Mouse (Mus musculus): ENCODE measurements at regions not wholly inside any gene's neighbourhood (a gene's known extent, or its start where the extent isn't known, plus 50 kb on each side); places are given as distances from the start of the nearest gene placed in this dataset.

DNA sequence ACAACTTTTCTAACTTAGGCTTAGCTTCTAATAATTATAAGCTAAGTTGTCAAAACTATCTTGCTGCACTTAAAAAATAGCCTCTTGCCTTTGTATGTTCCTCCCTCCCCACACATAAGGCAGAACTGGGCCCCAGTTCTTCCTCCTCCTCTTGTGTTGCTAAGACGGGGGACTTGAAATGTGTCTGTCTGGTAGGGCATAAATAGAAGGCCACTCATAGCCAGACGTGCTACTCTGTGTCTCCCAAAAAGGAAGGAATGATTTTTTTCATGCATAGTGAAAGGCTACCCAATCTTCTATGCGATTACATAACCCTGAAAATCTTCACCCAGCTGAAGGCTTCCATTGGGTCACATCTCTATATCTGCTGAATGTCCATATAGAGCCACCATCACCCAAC is 183.5 kb downstream of the Hsfy2 start:
- no peak for DNase-seq (ENCODE audit: low read depth)

DNA sequence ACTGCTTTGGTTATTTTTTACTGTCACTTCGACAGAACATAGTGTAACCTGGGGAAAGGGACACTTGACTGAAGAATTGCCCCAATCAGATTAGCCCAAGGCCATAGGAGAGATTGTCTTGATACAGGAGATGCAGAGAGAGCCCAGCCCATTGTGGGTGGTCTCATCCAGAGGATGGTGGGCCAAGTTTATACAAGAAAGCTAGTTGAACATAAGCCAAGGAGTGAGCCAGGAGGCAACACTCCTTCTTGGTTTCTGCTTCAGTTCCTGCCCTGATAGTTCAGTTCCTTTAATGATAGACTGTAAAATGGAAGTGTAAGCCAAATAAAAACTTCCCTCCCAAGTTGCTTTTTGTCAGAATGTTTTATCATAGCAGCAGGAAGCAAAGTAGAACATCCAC is 194.4 kb downstream of the Hsfy2 start:
- no peak for DNase-seq (ENCODE audit: low read depth)

DNA sequence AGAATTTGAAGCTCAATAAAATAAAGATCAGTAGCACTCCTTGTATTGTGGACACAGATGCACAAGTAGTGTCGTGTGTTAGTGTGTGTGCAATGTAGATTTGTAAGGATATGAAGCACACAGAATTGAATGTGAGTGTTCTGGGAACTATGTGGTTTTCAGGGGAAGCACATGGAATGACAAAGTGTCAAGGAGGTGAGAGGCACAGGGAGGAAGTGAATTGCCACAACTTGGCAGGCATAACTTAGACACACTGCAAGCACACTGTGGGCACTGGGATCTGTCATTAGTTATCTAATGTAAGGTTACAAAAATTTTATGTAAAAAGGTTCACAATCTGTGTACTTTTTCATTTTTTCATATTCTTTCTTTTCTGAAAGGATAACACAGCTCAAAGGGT is 230.4 kb downstream of the Hsfy2 start:
- peak; percentile 18 for DNase-seq (ENCODE audit: low read depth)

DNA sequence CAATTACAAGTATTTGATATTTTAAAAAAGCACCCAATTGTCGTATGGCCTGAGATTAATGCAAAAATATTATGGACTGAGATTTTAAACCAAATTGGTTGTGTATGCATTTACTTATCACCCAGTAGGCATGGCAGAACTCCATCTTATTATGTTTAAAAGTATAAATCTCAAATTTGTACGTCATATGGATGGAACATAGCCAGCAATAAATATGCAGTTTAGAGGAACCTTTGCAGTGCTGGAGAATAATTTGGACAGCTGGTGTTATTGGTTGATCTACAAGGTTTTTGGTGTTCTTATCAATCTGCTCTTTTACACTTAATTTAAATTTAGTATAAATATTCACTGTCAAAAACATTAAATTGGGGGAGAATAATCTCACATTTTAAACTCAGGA is 233.9 kb downstream of the Hsfy2 start:
- no peak for DNase-seq (ENCODE audit: low read depth)

DNA sequence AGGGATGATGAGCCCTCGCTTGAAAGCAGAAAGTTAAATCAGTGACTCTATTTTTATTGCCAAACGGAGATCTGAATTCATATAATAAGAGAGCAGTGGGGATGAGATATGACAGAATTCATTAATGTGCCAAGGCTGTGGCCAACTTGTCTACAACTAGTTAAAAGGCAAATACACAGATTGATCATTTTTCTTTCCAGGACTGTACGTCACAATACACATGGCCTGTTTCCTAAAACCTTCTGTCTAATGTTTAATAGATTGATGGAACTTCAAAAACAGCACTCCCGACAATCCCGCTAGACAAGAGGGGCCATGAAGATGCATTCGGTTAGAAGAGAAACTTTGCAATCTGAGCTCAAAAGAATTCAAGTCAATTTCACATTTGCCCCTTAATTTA is 241.4 kb downstream of the Hsfy2 start:
- no peak for DNase-seq (ENCODE audit: low read depth)

DNA sequence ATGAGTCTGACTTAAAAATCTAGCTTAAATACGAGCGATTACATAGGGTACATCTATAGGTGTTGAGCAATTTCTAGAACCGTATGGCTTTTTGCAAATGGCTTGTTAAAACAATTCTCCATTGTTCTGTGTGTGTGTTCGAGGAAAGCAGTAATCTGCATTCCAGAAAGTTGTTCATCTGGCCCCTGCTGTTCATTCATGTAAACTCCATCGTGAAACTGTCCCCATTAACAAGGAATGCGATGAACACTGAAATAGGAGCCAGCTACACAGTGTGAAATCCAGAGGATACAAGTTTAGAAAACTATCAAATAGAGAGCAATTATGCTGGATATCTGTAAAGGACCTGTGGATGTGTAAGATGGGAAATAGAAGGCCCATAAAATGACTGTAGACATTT is 250.1 kb downstream of the Hsfy2 start:
- no peak for DNase-seq (ENCODE audit: low read depth)

DNA sequence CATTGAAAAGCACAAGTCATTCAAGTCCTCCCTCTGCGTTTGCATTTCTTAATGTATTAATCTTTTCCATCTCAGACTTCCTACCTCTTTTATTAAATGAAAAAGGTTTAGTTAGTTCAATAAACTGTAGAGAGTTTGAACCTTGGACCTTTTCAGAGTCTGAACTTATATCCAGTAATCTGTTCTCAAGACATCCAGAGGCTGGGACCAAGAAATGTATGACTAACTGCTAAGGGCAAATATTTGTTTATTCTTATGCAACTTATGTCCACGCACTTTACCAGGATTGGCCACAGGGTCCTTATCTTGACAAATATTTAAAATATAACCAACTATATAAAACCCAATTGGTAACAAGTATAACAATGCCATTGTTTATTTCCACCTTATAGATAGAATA is 270.9 kb downstream of the Hsfy2 start:
- no peak for DNase-seq (ENCODE audit: low read depth)

DNA sequence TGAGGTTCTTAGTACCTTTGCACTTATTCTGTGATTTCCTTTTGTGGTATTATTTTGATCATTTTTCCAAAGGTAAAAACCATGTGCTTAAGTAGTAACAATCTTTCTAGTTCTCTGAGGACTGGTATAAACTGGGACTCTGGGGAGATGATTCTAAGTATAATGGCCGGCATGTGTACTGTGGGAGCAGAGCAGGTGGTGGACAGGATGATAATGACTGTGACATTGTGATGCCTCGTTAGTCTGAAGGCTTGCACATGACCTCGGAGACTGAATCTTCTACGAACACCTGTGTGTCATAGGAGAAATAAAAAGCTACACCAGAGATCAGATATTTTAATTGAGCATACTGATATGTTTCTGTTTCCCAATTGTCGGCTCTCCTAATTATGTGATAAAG is 276.4 kb downstream of the Hsfy2 start:
- no peak for DNase-seq (ENCODE audit: low read depth)

DNA sequence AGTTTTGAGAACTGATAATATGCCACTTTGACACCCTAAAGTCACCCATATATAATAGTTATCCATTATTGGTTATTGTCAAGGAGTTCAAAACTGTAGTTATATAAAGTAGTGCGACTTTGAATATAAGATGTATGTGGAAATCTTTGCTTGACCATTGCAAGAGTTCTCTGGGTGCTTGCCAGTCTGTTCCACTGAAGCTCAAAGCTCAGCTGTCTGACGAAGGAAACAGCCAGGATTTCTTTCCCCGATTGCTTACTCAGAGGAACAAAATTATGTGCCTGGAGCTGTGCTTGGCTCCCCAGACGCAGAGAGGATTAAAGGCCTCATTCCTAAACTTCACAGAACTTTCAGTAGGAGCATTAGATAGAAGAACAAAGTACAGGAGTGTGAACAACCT is 290.6 kb downstream of the Hsfy2 start:
- DNase-seq (ENCODE audit: low read depth): no peak

DNA sequence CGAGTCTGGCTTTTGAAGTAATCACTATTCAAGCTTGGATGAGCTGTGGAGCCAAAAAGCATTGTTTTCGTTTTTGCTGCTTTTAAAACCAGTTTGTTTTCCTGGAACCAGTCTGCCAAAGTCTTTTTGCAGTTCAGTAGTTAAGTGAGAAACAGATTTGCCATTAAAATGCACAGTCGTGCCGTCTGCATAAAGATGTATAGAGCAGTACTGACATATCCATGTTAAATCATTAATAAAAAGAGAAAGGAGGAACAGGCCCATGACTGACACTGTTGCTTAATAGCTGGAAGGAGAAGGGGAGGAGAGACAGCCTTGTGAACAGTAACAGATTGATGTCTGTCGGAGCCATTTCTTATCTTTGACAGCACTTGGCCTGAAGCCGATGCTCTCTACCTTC is 292.3 kb downstream of the Hsfy2 start:
- no peak for DNase-seq (ENCODE audit: low read depth)

DNA sequence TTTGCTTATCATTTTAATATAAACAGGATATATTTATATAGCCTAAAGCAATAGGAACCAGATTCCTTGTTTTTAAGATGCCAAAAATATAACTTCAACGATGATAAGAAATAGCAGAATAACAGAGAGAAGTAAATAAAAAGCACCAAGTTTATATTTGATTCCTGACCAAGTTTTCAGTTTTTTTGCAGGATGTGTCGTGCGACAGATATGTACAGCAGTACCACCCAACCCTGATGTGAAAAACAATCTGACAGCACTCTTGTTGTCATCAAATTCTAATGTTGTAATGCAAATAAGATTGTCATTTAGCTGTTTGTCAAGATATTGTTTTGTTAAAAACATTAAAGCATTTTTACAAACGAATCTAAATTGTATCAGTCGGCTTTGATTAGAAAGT is 309.9 kb downstream of the Hsfy2 start:
- DNase-seq (ENCODE audit: low read depth): no peak

DNA sequence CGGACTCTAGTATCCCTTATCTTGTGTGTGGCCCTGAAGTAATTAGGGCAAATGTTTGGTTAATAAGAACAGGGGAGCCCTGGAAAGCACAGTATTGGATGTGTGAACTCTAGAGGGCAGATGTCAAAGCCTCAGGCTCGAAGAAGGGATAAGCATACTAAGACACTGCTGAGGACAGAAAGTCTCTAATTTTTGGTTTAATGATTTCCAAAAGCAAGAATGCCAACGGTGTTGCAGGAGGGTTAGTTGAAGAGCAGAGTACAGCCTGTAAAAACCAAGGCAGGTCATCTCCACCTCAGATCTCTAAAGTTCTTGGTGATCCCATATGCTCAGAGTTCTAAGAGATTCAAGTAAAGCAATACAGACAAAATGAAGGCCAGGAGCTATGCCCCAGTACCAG is 328.6 kb downstream of the Hsfy2 start:
- DNase-seq (ENCODE audit: low read depth): no peak

DNA sequence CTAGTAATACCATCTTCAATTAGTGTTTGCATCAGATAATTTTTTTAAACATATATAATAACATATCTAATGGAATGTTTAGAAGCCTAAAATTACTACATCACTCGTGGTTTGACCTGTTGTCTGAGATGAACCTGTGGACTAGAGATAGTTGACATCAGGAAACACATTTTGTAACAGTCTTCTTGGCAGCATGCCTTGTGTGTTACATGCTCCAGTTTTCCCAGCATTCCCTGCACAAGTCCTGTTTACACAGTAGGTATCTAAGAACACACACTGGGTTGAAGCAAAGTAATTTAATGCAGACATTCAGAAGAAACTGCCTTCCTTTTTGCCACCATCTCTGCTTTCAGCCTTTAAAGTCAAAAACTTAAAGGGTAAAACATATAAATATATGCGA is 342.8 kb downstream of the Hsfy2 start:
- peak; percentile 84 for DNase-seq (ENCODE audit: low read depth)

DNA sequence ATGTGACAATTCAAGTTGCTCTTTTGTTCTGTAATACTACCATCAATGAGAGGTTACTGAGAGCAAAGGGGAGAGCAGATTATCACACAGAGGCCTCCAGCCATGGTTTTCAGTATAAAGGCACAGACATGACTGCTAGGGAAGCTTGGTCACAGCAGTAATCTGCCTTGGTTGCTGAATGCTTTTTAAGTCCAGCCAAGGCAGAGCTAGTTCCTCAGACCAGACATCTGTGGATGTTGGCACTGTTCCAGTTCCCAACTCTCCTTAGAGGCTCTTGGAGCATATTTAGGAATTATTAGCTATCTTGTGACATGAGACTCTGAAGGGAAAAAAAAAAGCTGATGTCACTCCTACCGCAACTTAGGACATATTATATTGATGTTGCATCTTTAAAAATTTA is 347.5 kb downstream of the Hsfy2 start:
- DNase-seq (ENCODE audit: low read depth): no peak

DNA sequence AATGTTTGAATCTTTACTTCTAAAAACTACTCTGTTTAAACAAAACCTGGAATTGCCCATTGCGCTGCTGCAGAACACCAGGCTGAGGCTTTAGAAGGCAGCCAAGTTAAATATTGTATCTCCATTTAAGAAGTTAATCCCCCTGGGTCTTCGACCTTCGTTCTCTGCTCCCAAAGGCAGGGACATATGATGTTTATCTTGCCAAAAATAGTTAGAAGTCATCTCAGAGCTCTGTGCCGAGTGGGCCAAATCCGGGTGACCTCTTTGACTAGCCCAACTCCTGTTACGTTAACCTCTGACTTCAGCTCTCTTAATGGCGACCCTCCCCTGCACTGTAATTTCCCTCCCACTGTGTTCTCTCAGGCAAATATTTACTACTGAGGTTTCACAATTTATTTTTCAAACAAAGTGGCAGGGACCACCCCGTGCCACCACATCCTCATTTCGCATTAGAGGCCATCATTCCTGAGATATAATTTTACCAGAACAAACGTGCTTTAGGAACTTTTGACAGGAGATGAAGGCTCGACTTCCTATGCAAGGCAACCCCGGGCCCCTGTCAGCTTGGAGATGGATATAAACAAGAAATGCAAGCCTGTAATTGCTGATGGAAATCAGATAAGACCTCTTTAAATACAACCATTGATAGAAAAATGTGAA is 350.7 kb downstream of the Hsfy2 start:
- no peak for DNase-seq (ENCODE audit: low read depth)

DNA sequence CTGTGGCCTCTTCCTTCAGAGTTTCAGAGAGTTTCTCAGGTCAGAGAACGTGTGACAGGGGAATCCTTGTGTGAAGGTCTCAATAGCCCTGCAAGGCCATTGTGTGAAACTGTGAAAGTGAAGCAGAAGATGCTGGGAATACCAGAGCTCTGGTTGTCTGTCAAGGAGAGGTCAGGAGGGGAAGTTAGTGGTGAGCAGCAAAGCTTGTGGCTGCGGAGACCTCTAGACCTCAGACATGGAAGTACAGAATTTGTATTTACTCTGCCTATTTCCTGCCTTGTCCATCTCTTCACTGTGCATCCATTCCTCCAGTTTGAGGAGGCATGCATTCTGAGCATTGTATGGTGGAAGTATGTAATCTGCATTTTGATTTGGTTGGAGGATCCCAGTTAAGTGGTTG is 375.5 kb downstream of the Hsfy2 start:
- peak; percentile 74 for DNase-seq (ENCODE audit: low read depth)

DNA sequence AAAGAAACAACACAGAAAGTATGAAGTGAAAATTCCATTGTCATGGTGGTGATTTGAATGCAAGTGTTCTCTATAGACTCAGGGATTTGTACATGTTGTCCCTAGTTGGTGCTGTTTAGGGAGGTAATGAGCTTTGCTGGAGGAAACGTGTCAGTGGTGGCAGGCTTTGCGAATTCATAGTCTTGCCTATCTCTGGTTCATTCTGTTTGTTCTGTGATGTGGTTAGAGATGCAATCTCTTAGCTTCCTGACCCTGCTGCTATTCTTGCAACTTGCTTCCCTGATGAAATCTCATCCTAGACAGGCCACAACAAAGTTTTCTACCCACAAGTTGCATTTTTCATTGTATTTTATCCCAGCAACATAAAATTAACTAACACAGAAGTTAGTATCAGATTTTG is 376.5 kb downstream of the Hsfy2 start:
- peak; percentile 95 for DNase-seq (ENCODE audit: low read depth)

DNA sequence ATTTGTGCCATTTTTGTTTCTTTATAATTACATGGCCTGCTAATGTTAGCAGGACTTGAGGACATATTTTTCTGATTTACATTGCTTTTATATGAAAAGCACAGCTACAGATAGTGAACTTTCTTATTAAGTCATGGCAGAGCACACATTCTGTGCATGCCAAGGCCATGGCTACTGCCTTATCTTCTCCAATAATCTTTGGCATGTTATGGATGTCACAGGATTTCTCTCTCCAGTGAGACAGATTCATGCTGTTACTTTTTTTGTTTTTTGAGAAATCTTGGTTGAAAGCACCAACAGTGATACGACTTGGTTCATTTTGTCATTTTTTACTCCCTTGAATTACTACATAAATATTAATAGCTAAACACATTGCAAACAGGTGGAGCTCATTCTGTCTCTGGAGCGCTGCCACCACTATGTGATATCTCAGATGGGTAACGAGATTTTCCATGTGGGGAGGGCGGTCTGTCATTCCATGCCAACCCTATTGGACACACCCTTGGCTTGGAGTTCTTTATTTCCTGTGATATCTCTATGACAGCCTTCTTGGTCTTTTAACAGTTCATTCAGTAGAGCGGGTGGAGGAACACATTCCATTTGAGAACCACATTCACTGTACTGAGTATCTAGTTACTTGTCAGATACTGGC is 380.3 kb downstream of the Hsfy2 start:
- no peak for DNase-seq (ENCODE audit: low read depth)

DNA sequence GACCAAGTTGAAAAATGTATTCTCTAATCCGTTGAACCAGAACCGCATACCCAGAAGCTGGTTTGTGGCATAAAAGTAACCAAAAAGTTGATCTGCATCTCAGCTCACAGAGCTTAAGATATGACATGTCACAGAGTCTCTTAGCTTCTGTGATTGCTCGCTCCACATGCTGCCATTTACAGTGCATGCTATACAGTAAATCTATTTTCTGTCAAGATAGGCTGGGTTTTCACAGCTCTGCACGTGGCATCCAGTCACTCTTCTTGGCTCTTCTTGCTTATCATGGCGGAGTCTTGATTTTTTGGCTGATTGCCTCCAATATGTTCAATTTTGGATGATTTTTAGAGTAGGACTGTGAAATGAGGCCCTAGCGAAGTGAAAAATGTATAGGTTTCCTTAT is 397.5 kb downstream of the Hsfy2 start:
- DNase-seq (ENCODE audit: low read depth): no peak

DNA sequence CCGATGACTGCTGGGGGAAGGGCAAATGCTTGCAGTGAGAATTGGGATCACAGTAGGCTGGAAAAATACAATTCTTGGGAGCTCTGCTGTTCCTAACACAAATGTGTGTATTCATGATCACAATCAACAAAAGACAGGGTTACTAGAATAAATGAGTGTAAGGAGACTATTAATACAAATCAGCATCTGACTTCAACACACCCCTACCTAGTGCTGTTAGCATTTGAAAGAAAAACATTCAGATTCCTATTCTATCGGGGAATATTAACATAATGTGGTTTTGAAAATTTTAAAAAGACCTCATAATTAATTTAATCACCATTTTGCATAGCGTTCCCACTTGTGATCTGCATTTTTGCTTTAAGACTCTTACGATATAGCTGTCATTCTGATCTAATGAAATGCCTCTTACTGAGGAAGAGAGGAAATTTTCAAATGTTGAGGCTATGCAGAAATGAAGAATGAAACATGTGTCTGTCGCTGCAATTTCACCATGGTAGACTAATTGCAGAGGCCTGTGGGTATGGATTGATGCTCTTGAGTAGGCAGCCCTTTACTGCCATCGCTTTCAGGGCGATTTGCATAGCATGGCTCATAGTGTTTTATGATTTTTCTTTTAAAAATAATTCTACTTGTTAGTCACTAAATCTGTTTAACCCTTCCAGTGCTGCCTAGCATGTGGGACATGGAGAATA is 410.8 kb downstream of the Hsfy2 start:
- DNase-seq (ENCODE audit: low read depth): no peak

DNA sequence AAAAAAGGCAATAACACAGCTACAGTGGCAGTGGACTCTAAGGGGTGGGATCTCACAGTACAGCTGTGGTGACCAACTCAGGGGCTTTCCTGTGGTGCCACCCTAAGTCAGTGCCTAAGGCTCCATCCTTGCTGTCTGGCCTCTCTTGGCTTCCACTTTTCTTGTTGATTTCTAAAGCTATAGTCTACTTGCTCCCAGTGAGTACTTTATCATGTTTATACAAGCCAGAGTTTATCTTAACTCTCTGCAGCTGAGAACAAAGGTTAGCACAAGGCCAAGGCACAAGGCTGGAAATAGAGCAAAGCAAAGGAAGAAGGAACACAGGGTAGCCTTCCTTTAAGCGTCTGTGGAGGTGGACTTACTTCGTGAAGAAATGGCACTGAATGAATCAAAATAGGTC is 417.5 kb downstream of the Hsfy2 start:
- DNase-seq (ENCODE audit: low read depth): no peak

DNA sequence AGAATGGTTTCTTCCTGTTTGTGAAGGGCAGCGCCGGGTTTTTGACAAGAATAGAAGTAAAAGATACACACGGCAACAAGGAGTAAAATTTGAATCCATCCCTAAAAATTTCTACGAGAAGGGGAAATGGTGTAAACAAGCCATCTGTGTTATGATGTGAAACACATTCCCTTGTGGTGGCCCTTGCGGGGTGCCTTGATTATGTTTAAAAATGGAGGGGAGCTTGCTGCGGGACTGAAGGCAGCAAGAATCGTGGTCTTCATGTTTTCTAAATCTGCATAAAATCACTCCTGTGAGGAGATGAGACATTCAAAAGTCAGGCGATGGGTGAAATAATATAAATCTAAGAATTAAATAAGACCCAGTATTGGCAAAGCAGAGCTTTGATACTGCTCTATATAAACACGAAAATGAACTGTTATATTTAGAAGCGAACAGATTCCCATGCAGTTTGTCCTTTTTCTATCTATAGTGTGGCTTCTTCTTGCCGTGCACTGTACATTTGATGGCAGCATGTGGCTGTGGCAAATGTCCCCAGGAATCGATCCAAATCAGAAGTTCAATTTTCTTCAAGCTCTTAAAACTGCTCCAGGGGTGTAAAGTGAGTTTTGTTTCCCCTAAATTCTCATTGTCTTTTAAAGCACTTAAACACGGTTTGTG is 426.4 kb downstream of the Hsfy2 start:
- no peak for DNase-seq (ENCODE audit: low read depth)

DNA sequence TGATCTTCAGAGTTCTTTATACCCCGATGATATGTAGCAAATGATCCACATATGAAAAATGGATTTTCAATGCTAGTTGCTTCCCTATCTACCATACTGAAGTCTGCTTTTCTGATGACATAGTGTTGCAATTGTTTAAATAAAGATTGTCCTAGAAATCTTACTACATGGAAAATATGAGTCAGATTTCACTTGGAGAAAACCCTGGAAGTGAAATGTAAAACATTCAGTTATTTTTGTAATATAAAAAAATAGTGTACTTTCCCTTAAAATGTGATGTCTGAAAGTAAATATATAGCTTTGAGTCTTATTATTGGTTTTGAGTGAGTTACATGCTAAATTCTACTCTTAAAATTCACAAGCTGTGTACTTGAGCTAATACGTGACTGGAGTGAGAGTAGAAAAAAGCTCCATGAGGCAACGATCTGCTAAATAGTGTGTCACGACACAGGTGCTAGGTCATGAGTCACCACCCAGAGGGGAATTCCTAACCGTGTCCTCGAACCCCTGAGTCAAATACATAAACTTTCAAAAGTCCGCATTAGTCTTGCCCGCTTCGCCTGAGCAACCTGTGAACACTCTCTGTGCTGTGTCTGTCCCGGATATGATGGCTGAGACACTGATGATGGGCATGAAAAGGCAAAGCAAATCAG is 430.5 kb downstream of the Hsfy2 start:
- DNase-seq (ENCODE audit: low read depth): no peak
